Mouse (Mus musculus) gastrocnemius, postnatal 36 days (tissue): ENCODE measurements around the gene Tulp1. TPM values are rescaled to one million over a fixed set of nuclear protein-coding genes. Genes with fewer than 3 reads are reported as not detected.

Experiments used
- DNase-seq, 2 experiments: peaks; one replicate each; pipeline ENCODE4 v3.0.0; 2022
- intact Hi-C: fragments of 180-260 bp; cut with DNase I; formaldehyde crosslinking; loops from one replicate; pipeline ENCODE4 v1.15.1; 2025
- total RNA-seq, 2 experiments: library from RNA; stranded (reverse); gene quantifications; 2 replicates each; pipeline ENCODE4 v1.2.3; 2021

Gene Tulp1
- total RNA-seq, 2 experiments from 2014 or later = not detected

GRCm38 (mm10) chr17:28323786-28324185, 41.2 kb downstream of the Tulp1 start:
- DNase-seq = no peak
- intact Hi-C loops = no loop called here

DNA sequence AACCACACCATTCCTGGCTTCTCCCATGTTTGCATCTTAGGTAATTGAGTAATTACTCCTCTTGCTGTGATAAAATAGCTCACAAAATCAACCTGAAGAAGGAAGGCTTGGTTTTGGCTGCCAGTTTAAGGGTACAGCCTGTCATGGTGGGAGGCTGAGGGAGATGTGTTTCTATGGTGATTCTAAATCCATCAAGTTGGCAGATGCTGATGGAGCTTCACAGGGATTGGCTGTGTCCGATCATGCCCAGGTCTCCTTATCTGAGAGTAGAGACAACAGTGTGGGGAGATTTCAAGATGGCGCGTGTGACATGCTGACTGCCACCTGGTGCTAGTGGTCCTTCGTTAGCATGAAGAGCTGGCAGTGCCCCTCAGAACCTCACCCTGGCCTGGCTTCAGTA, 43.3 kb downstream of the Tulp1 start:
- intact Hi-C loops = no loop called here

DNA sequence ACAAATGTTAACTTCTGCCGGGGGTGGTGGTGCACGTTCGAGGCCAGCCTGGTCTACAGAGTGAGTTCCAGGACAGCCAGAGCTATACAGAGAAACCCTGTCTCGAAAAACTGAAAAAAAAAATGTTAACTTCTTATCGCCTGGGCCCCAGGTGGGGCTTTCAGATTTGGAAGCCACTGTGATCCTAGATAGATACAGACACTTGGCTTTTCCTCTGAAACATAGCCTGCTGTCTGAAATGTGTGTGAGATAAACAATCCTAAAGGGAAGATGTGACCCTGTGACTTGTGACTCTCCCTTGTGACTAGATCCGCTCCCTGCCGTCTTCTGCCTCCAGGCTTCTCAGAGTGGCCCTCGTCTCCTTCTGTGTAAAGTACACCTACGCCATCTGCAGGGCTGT, 47.3 kb downstream of the Tulp1 start:
- DNase-seq = no peak
- intact Hi-C loops = no loop called here

More for the DNA sequence above, 43.3 kb downstream of the Tulp1 start:
- DNase-seq = no peak

- DNase-seq = no peak
- intact Hi-C loops = no loop called here
These were observed 47.9 kb downstream of the Tulp1 start for GRCm38 (mm10) chr17:28317091-28317490.

DNA sequence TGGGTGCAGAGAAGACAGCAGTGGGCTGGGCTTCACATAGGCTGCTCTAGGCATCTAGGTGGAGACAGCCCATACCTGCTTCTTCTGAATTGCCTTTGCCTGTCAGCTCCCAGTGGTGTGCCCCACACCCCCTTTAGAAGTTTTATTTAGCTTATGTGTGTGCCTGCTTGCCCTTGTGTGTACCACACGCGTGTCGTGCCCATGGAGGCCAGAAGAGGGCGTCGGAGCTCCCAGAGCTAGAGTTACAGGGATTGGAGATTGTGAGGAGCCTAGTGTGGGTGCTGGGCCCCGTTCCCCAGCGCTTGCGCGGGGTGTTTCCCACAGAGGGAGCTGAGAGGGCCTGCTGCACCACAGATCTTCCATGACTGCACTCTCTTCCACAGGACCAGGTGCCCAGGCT, 48.5 kb downstream of the Tulp1 start:
- no peak for DNase-seq
- intact Hi-C loops = no loop called here

DNA sequence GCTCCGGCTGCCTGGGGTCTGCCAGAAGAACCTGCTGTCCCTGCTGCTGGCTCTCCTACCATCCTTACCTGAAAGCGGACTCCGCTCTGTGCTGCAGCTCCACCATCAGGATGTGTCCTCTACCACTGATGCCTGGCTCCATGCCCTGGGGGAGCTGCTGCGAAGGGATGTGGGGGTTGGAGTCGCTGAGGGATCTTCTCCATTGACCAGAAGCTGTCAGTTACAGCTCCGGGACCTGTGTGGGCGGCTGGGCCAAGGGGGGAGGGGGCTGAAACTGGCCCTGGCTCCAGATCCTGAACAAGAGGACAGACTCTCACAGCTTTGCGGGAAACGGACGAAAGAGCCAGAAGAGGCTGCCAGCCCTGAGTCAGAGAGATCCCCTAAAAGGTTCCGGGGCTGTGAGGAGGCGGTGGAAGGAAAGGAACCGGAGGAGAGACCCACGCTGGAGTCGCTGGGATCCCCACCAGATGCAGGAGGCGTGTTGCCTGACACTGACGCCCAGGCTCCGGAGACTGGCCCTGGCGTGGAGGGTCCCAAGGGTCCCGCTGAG, 49.3 kb downstream of the Tulp1 start:
- intact Hi-C loops = no loop called here

DNA sequence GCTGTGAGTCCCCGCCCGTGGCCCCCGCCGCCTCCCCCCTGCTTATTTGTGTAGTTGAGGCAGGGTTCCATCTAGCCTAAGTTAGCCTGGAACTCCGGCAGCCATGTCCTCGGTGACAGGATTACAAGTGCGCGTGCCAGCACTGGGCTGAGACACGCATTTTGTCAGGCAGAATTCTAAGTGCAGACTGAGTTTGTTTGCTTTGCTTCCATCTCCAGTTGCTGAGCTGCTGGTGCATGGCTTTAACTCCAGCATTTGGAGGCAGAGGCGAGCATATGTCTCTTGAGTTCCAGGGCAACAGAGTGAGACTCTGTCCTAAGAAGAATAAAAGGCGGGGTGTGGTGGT, 51.2 kb downstream of the Tulp1 start:
- intact Hi-C loops = no loop called here
- DNase-seq = no peak

More for the DNA sequence above, 49.3 kb downstream of the Tulp1 start:
- no peak for DNase-seq

- intact Hi-C loops = no loop called here
- peak; percentile 87 to 96 for DNase-seq
These were observed 51.7 kb downstream of the Tulp1 start, which contains the start of gene Fance for GRCm38 (mm10) chr17:28313212-28313879. TSS of gene Fance (plus strand) at chr17:28313519.

DNA sequence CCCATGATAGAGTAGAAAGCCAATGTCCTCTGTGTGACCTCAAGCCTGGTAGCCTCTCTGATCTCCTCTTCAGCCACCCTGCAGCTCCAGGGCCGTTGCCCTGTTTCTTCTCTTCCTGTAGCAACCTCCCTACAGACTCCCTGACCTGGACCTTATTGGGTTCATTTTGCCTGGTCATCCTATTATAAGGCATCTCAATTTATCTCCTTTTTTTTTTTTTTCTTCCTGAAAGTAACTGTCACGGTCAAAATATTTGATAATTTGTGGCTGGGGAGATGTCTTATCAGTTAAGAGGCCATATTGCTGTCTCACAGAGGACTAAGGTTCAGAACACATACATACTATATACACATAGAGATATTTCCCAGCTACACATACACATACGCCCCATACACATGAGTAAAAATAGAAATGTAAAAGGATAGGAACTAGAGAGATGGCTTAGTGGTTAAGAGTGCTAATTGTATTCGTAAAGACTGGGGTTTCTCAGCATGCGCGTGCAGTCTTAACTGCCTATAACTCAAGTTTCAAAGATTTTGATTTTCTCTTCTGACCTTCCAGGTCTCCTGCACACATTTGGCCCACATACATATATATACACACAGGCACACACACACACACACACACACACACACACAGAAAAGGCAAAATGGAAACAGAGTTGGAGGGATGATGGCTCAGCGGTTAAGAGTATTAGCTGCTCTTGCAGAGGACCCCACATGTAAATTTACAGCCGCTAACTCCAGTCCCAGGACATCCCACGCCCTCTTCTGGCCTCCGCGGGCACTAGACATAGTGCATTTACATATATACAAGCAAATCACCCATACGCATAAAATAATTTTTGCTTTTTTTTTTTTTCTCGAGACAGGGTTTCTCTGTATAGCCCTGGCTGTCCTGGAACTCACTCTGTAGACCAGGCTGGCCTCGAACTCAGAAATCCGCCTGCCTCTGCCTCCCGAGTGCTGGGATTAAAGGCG, 52.5 kb downstream of the Tulp1 start:
- DNase-seq = no peak
- intact Hi-C loops = no loop called here

- intact Hi-C loops = no loop called here
- DNase-seq = no peak
These were observed 53.5 kb downstream of the Tulp1 start for GRCm38 (mm10) chr17:28311366-28312132.

- DNase-seq = no peak
- intact Hi-C loops = no loop called here
These were observed 54.2 kb downstream of the Tulp1 start for GRCm38 (mm10) chr17:28310831-28311230.

DNA sequence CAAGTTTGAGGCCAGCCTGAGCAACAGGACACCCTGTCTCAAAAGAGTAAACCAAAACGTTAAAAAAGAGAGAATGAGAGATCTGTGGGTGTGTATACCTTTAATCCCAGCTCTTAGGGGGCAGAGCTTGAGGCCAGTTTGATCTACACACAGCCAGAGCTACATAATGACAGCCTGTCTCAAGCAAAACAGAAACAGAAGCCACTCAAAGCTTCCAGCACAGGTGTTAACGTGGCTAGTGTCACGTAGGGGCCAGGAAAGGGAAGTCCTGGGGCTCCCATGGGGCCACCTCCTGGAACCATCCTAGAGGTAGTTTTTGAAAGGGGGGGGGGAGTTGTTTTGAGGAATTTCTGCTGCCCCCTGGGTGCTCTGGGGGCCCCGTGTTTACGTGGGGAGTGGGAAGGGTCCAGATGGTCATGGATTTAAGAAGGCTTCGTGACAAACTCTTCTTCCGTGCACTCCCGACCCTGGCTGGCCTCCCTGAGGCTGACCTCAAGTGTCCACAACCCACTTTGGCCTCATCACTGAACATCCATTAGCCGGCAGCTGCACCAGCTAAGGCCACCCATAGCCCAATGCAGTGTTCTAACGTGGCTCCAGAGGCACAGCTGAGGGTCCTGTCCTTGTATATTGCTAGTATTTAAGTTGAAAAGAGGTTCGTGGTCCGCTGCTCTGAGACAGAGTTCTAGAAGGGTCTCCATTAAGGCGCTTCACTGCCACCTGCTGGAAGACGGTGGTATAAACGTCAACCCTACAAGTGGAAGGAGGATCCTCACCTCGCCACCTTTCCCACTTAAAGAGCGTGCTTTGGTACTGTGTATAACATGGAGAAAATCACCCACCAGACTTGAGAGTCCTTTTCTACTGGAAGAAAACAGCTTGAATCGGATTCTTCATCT, 56.5 kb downstream of the Tulp1 start:
- peak; percentile 86 to 87 for DNase-seq
- intact Hi-C loops = loop anchor here (1.0 to 5.0 kb wide), 2 partner anchors 36 to 82 kb away; no protein-coding TSS in a partner anchor

DNA sequence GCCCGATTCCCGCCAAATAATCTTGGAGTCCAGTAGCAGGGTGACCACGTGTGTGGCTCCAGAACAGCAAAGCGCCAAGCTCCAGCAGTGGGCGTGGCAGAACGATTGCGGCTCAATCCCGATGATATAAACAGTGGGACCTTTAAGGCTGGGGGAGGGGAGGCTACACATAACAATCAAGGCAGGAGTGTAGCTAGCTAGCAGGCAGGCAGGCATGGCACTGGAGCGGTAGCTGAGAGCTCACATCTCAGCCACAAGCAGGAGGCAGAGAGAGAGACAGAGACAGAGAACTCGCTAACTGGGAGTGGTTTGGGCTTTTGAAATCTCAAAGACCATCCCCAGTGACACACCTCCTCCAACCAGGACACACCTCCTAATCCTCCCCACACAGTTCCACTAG, 59.9 kb downstream of the Tulp1 start:
- no peak for DNase-seq
- intact Hi-C loops = loop anchor here (5.0 kb wide), 1 partner anchor 33 kb away; no protein-coding TSS in a partner anchor

Other genes starting within 250 kb of the Tulp1 start
- under 1 TPM; 0.13 to 0.15 TPM for gene Scube3, start 223.1 kb downstream of the Tulp1 start, total RNA-seq
- 10 to 100 TPM; 12.4 to 16.7 TPM for gene Zfp523, start 188.1 kb downstream of the Tulp1 start, total RNA-seq
- gene Def6, start 157.4 kb downstream of the Tulp1 start, total RNA-seq = 1 to 10 TPM; 1.8 to 2.6 TPM
- 10 to 100 TPM; 24.4 to 31.1 TPM for gene Ppard, start 132.5 kb downstream of the Tulp1 start, total RNA-seq
- gene Fance, start 51.7 kb downstream of the Tulp1 start, total RNA-seq = 10 to 100 TPM in 1 of 2 experiments, 1 to 10 TPM in 1; 7.0 to 10.3 TPM
- 100 to 1,000 TPM; 327 to 414 TPM for gene Rpl10a, start 36.8 kb downstream of the Tulp1 start, total RNA-seq
- 1 to 10 TPM; 5.7 to 8.1 TPM for gene Tead3, start 14.4 kb downstream of the Tulp1 start, total RNA-seq
- gene Fkbp5, start 152.3 kb upstream of the Tulp1 start, total RNA-seq = 100 to 1,000 TPM; 107 to 115 TPM
- not detected for gene Armc12, start 165.6 kb upstream of the Tulp1 start, total RNA-seq
- gene Clpsl2, start 184.2 kb upstream of the Tulp1 start, total RNA-seq = not detected
- not detected for gene Clps, start 195.5 kb upstream of the Tulp1 start, total RNA-seq
- not detected for gene Lhfpl5, start 210.4 kb upstream of the Tulp1 start, total RNA-seq